Mouse (Mus musculus): ENCODE results near the gene Zfp62.

- TF ChIP-seq CTCF (IDR thresholded peaks at IDR 0.05; ENCODE audit: low read depth, low read length) = no peak
- TF ChIP-seq EP300 (IDR thresholded peaks at IDR 0.05; ENCODE audit: insufficient read depth, low read depth, low read length) = no peak
- TF ChIP-seq POLR2A (IDR thresholded peaks at IDR 0.05; ENCODE audit: insufficient read depth, low read length) = no peak
Measured at GRCm38 (mm10) chr11:49260598-49261312, 57.7 kb downstream of the Zfp62 start.
